Mouse (Mus musculus) embryonic facial prominence, embryonic 11.5 days (tissue): ENCODE results near the gene Kcne2. TPM values are rescaled to one million over a fixed set of nuclear protein-coding genes. Genes with fewer than 3 reads are reported as not detected.

Experiments used
- ATAC-seq: fragments of 200-750 bp; cut with Nextera tagmentation; replicated peaks from 2 replicates; pipeline ENCODE4 v1.8.0; 2017; ENCODE audit warnings: low read depth; ENCODE audit not compliant: insufficient number of reproducible peaks, low FRiP score, low TSS enrichment
- DNase-seq: peaks from one replicate; pipeline ENCODE4 v3.0.0-alpha.2; 2015; ENCODE audit warnings: low spot score
- H3K27ac ChIP-seq: fragments of 300-500 bp; sonication (generic); replicated peaks from 2 replicates; pipeline ENCODE4 v1.5.1; 2014; ENCODE audit warnings: mild to moderate bottlenecking, low read depth, low read length, control low read depth
- H3K27me3 ChIP-seq: fragments of 300-500 bp; sonication (generic); 2 replicates; pipeline ENCODE4 v1.6.1; 2014; ENCODE audit warnings: mild to moderate bottlenecking, low read length, moderate library complexity, mixed read lengths; ENCODE audit not compliant: control insufficient read depth, insufficient read depth
- H3K36me3 ChIP-seq: fragments of 300-500 bp; sonication (generic); replicated peaks from 2 replicates; pipeline ENCODE4 v1.6.1; 2014; ENCODE audit warnings: low read depth, mild to moderate bottlenecking, low read length, moderate library complexity, mixed read lengths; ENCODE audit not compliant: control insufficient read depth, insufficient read depth
- H3K4me1 ChIP-seq: fragments of 300-500 bp; sonication (generic); 2 replicates; pipeline ENCODE4 v1.6.1; 2014; ENCODE audit warnings: low read length, mixed read lengths; ENCODE audit not compliant: control insufficient read depth, insufficient read depth
- H3K4me2 ChIP-seq: fragments of 300-500 bp; sonication (generic); 2 replicates; pipeline ENCODE4 v1.6.1; 2014; ENCODE audit warnings: low read depth, mild to moderate bottlenecking, control low read depth, low read length, moderate library complexity
- H3K4me3 ChIP-seq: fragments of 300-500 bp; sonication (generic); 2 replicates; pipeline ENCODE4 v1.5.1; 2014; ENCODE audit warnings: low read depth, low read length, control low read depth
- H3K9ac ChIP-seq: fragments of 300-500 bp; sonication (generic); replicated peaks from 2 replicates; pipeline ENCODE4 v1.6.1; 2014; ENCODE audit warnings: mild to moderate bottlenecking, control low read depth, low read length
- H3K9me3 ChIP-seq: fragments of 300-500 bp; sonication (generic); replicated peaks from 2 replicates; pipeline ENCODE4 v1.6.1; 2016; ENCODE audit warnings: mild to moderate bottlenecking, low read length, inconsistent platforms, mixed read lengths; ENCODE audit not compliant: control insufficient read depth
- WGBS: fragments of 180-500 bp; shearing (Covaris S2); extraction: QIAGEN DNeasy Blood & Tissue Kit; methylation state at CpG from one replicate; pipeline ENCODE4 v1.1.7; 2014; 5-methylcytosine and 5-hydroxymethylcytosine counted together
- polyA plus RNA-seq: library from polyadenylated mRNA; unstranded; fragments of >200 nt; fragmentation: Nextera tagmentation; extraction: Ambion mirVana; gene quantifications from 2 replicates; pipeline ENCODE4 v1.2.1, GENCODE M21; 2014

Gene Kcne2
- polyA plus RNA-seq, 1 experiment from 2014 or later: not detected

GRCm38 (mm10) chr16:92295328-92295727 is 3.1 kb downstream of the Kcne2 start:
- 88% methylated on average over 2 of the region's 2 CpGs for WGBS
- Histone ChIP-seq H3K4me1 (no peaks in the 10 kb centered on the region), H3K36me3 (no peaks in the 10 kb centered on the region), H3K9me3 (no peaks in the 10 kb centered on the region), H3K27me3 (no peaks in the 10 kb centered on the region), H3K4me3 (no peak overlapping the region), H3K9ac (no peak overlapping the region), H3K4me2 (no peak overlapping the region), H3K27ac (no peak overlapping the region)
- ATAC-seq (no peak), DNase-seq (no peak)

- H3K9ac ChIP-seq: peak within 1 kb of the TSS; percentile 77
- H3K4me1 ChIP-seq: no peaks in the 10 kb centered on the region
- ATAC-seq (peak; percentile 90), DNase-seq (peak; percentile 100)
- no peaks in the 10 kb centered on the region for H3K9me3 ChIP-seq
- no peak within 1 kb of the TSS for H3K27ac ChIP-seq
- WGBS: 9% methylated on average over 32 of the region's 32 CpGs
- no peaks in the 10 kb centered on the region for H3K27me3 ChIP-seq
- peak within 1 kb of the TSS; percentile 47 for H3K4me2 ChIP-seq
- peak within 1 kb of the TSS; percentile 61 for H3K4me3 ChIP-seq
- H3K36me3 ChIP-seq: no peaks in the 10 kb centered on the region
Observed at GRCm38 (mm10) chr16:92300649-92301411, 8.6 kb downstream of the Kcne2 start, which contains the start of gene Smim11. Gene Smim11 (plus strand): TSS chr16:92301286.

- H3K9ac ChIP-seq: peak overlapping the region; percentile 77
- H3K27me3 ChIP-seq: no peaks in the 10 kb centered on the region
- ATAC-seq (peak; percentile 36), DNase-seq (no peak)
- no peaks in the 10 kb centered on the region for H3K4me1 ChIP-seq
- H3K36me3 ChIP-seq: no peaks in the 10 kb centered on the region
- WGBS: 0% methylated on average over 12 of the region's 12 CpGs
- H3K27ac ChIP-seq: no peak overlapping the region
- no peaks in the 10 kb centered on the region for H3K9me3 ChIP-seq
- H3K4me2 ChIP-seq: peak overlapping the region; percentile 47
- H3K4me3 ChIP-seq: peak overlapping the region; percentile 61
Observed at GRCm38 (mm10) chr16:92301412-92301806, 9.2 kb downstream of the Kcne2 start.

GRCm38 (mm10) chr16:92301989-92302388 is 9.8 kb downstream of the Kcne2 start:
- peak overlapping the region; percentile 61 for H3K4me3 ChIP-seq
- no peak overlapping the region for H3K27ac ChIP-seq
- ATAC-seq: no peak
- peak overlapping the region; percentile 47 for H3K4me2 ChIP-seq
- no peaks in the 10 kb centered on the region for H3K27me3 ChIP-seq
- peak; percentile 49 for DNase-seq
- no peaks in the 10 kb centered on the region for H3K36me3 ChIP-seq
- 22% methylated on average over 5 of the region's 5 CpGs for WGBS
- H3K9me3 ChIP-seq: no peaks in the 10 kb centered on the region
- H3K4me1 ChIP-seq: no peaks in the 10 kb centered on the region
- no peak overlapping the region; the same call in 1 of the 2 replicates for H3K9ac ChIP-seq

GRCm38 (mm10) chr16:92302506-92302905 is 10.3 kb downstream of the Kcne2 start:
- no peaks in the 10 kb centered on the region for H3K9me3 ChIP-seq
- DNase-seq (no peak), ATAC-seq (no peak)
- H3K27ac ChIP-seq: no peak overlapping the region
- WGBS: 60% methylated on average over 5 of the region's 5 CpGs
- no peaks in the 10 kb centered on the region for H3K36me3 ChIP-seq
- no peak overlapping the region; the same call in 1 of the 2 replicates for H3K9ac ChIP-seq
- no peak overlapping the region; the same call in 1 of the 2 replicates for H3K4me2 ChIP-seq
- no peak overlapping the region for H3K4me3 ChIP-seq
- no peaks in the 10 kb centered on the region for H3K27me3 ChIP-seq
- H3K4me1 ChIP-seq: no peaks in the 10 kb centered on the region

GRCm38 (mm10) chr16:92305519-92305918 is 13.3 kb downstream of the Kcne2 start:
- ATAC-seq (no peak), DNase-seq (no peak)
- 96% methylated on average over 2 of the region's 2 CpGs for WGBS
- Histone ChIP-seq H3K4me3 (no peak overlapping the region), H3K36me3 (no peaks in the 10 kb centered on the region), H3K27me3 (no peaks in the 10 kb centered on the region), H3K4me2 (no peak overlapping the region), H3K9ac (no peak overlapping the region), H3K27ac (no peak overlapping the region), H3K4me1 (no peaks in the 10 kb centered on the region), H3K9me3 (no peaks in the 10 kb centered on the region)

- Histone ChIP-seq H3K4me1 (no peaks in the 10 kb centered on the region), H3K27ac (no peak overlapping the region), H3K4me2 (no peak overlapping the region), H3K27me3 (no peaks in the 10 kb centered on the region), H3K36me3 (no peaks in the 10 kb centered on the region), H3K9ac (no peak overlapping the region), H3K4me3 (no peak overlapping the region), H3K9me3 (no peaks in the 10 kb centered on the region)
- ATAC-seq: no peak
- WGBS: 89% methylated on average over 3 of the region's 3 CpGs
- no peak for DNase-seq
Observed at GRCm38 (mm10) chr16:92307947-92308346, 15.8 kb downstream of the Kcne2 start.

- H3K27ac ChIP-seq: no peak overlapping the region
- no peaks in the 10 kb centered on the region for H3K9me3 ChIP-seq
- H3K27me3 ChIP-seq: no peaks in the 10 kb centered on the region
- no peak overlapping the region for H3K4me3 ChIP-seq
- H3K36me3 ChIP-seq: no peaks in the 10 kb centered on the region
- ATAC-seq (no peak), DNase-seq (no peak)
- H3K4me2 ChIP-seq: no peak overlapping the region
- 53% methylated on average over 4 of the region's 4 CpGs for WGBS
- H3K9ac ChIP-seq: no peak overlapping the region
- no peaks in the 10 kb centered on the region for H3K4me1 ChIP-seq
Observed at GRCm38 (mm10) chr16:92309126-92309525, 16.9 kb downstream of the Kcne2 start.
